Mouse (Mus musculus) cerebellum, postnatal 14 days (tissue): Measurements from ENCODE around the gene Xiap.

Experiments used
- DNase-seq, 2 experiments: peaks; one replicate each; pipeline ENCODE4 v3.0.0; 2021; ENCODE audit warnings: mixed read lengths in 2 of 2

The Xiap gene

GRCm38 (mm10) chrX:42088136-42088535 is 28.7 kb downstream of the Xiap start:
- DNase-seq: no peak

DNA sequence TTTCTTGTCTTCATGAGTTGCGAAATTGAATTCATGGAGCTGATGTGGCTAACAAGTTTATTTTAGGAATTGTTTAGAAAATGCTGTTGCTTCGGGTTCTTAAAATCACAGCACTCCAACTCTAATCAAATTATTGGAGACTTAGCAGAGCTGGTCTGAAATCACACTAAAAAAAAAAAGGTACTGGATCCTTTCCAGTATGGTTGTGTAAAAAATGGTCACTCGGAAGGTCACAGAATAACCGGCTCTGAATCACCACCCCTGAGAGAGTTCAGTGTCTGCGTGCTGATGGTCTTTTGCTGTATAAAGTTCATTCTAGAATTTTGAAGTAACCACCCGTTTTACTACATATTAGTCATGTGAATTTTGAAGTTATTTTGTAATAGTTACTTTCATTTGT is 47.7 kb downstream of the Xiap start:
- DNase-seq: no peak

DNA sequence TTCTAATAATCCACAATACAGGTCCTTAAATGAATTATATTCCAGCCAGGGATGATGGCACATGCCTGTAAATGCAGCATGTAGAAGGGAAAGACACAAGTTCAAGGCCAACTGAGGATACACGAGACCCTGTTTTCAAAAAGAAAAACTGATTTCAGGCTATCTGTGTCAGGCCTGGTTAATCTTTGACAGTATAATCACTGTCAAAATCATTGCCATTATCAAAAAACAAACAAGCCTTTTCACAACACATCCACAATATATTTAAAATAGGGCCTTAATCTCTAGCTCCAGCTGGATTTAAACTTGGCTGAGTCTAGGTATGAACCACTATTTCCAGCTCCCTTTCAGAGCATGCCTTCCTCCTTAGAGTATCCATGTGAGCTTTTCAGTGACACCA is 51.1 kb downstream of the Xiap start:
- DNase-seq: no peak

GRCm38 (mm10) chrX:42119442-42120048 is 60.1 kb downstream of the Xiap start:
- no peak for DNase-seq

GRCm38 (mm10) chrX:42124963-42125697 is 65.7 kb downstream of the Xiap start:
- no peak for DNase-seq

DNA sequence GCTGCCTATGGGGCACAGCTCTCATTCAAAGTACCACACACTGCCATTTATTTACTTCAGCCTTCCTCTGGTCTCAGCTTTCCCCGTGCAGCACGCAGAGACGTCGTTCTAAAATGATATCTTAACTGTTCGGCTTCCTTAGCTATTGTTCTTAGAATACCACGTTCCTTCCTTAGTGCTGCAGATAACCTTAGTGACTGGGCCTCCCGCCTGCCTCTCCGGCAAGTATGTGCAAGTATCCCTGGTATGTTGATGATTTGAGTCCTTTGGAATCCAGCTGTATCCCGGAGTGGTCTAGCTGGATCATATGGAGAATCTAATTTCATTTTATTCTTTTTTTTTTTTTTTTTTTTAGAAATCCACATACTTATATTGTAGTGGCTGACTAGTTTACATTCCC is 80.4 kb downstream of the Xiap start:
- no peak for DNase-seq

DNA sequence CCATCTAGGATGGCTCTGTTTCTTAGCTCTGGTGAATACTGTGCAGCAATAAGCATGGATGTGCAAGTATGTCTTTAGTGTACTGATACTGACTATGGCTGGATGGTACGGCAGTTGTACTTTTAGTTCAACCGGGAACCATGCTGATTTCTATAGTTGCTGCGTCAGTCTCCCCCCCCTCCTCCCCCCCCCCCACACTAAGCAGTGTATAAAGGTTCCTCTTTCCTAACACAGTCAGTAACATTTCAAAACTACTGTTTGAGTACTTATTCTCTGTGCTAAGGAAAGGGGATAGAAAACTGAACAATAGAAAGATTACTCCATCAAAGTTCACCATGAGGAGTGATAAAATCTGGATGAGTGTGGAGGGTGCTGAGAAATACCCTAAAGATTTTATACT is 83.1 kb downstream of the Xiap start:
- DNase-seq: no peak

DNA sequence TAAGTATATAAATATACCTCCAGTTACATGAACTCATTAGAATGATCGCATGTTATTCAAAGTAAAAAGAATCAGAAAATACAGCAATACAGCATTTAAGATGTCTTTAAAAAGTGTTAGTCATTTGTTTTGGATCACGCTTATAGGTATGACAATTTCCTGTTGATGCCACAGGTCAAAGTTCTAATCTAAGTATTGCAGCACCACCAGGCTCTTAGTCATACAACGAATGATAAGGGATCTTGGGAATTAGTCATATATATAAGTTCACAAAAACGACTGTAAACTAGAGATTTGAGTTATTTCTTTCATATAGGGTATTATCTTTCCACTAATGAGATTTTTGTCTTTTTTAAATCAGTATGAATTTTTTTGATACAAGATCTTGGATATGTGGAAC is 84.5 kb downstream of the Xiap start:
- DNase-seq: no peak

DNA sequence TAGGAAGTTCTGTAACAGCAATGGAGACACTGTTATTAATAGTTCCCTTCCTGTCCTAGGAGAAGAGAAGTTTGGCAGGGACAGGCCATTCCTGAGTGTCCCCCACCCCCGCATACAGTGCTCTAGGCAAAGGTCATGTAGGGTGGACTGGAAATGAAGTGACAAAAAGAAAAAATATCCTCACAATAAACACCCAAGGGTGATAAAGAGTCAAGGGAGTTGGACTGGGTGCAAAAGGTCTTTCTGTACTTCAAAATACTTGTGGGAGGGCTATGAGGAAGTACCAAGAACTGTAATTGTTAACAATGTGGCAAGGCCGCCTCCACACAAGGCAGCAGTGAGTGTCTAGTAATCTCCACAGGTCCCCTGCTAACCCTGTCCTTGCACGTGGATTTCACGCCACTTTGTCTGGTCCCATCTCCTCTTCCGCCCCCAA is 88.6 kb downstream of the Xiap start:
- DNase-seq: peak in 1 of 2 experiments; percentile 11

- peak; percentile 89 to 90 for DNase-seq
These were observed 89.5 kb downstream of the Xiap start, which contains the start of gene Stag2 for GRCm38 (mm10) chrX:42148788-42149556. Stag2 (plus strand) TSS chrX:42149317.

DNA sequence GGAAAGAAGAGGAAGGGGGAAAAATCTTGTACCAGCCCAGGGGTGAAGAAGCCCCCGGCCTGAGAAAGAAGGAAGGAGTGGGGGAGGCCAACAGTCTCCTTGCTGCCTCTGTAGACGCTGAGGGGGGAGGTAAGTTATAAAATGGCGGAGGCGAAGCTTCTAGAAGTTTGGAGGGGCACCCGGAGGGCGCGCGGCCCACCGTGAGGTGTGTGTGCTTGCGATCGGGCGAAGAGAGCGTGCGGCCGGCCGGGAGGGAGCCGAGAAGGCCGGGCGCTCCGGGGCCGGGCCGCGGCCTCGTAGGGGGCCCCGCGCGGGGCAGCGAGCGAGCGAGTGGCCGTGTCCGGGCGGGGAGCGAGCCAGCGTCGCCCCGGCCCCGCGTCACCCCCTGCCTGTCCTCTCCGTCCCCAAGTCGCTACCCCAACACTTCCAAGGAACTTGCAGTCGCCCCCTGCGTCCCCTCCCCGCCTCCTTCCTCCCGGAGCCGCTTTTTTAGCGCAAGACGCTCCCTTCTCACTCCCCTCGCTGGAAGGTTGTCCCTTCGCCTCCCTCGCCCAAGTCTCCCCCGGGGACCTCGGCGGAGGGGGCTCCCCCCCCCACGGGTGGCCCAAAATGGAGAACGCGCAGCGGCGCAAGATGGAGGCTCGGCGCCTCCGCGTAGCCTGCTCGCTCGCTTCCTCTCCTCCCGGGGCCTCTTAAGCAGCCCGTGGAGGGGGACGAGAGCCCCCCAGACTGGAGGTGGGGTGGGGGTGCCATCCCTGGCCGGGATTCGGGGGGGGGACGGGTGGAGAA is 90.3 kb downstream of the Xiap start:
- DNase-seq: peak; percentile 43 to 69

DNA sequence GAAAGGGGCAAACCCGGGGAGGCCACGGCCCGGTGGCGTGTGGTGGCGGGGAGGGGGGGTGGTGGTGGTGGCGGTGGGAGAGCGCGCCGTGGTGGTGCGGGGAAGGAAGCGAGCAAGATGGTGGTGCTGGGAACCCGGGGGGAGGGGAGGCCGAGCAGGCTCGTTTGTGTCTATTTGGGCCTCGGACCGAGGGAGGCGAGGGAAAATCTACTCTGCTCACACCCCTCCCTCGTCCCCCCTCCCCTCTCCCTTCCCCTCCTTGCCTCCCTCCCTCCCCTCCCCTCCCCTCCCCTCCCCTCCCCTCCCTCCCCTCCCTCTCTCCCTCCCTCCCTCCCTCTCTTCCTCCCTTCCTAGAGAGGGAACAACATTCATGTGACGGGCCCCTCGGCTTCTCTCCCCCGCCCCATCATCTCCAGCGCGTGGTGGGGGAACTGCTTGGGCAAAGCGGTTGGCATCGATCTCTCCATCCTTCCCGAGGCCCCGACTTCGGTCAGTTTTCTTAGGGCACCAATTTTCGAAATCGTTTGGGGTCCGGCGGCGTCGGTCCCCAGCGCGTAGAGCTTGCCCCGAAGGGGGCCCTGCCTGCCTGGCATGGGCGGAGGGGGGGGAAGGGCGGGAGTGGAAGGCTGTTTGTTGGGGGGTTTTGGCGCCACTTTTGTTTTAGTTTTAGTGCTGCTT is 91.0 kb downstream of the Xiap start:
- DNase-seq: peak; percentile 89

GRCm38 (mm10) chrX:42151024-42151754 is 91.7 kb downstream of the Xiap start:
- DNase-seq: peak; percentile 11 to 23

- DNase-seq: peak; percentile 83
These were observed 92.5 kb downstream of the Xiap start for GRCm38 (mm10) chrX:42151903-42152369.

DNA sequence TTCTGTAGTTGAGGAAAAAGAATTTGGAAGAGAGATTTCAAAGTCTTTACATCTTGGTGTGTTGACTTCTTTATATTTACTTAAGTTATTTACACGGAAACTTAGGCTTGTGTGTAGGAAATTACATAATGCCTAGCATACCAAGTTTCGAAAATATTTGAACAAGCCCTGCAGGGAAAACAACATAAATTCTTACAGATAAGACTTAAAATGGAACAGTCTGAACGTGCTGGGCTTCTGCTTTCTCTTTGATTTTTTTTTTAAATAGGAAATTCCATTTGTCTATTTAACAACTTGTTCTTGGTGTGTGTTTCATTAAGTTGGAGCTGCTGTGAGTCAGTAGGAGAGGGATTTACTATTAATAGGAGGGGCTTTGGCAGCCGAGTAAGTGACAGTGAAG is 93.6 kb downstream of the Xiap start:
- no peak for DNase-seq
